Mouse (Mus musculus) hindbrain, embryonic 10.5 days (tissue): ENCODE measurements at regions not wholly inside any gene's neighbourhood (a gene's known extent, or its start where the extent isn't known, plus 50 kb on each side); places are given as distances from the start of the nearest gene placed in this dataset.
"Not testable (repeated sequence)": the region's sequence is repeated elsewhere in the genome, so short reads cannot be mapped to it uniquely, and the experiment has no call there.

ENCODE experiments used
- DNase-seq: peaks from one replicate; pipeline ENCODE4 v3.0.0-alpha.2; 2017; ENCODE audit warnings: low spot score
- H3K27ac ChIP-seq: fragments of 300-500 bp; sonication (generic); 2 replicates; pipeline ENCODE4 v1.5.1; 2016; ENCODE audit warnings: mild to moderate bottlenecking, moderate library complexity
- H3K27me3 ChIP-seq: fragments of 300-500 bp; sonication (generic); 2 replicates; pipeline ENCODE4 v1.6.1; 2016; ENCODE audit warnings: mild to moderate bottlenecking; ENCODE audit not compliant: poor library complexity, insufficient read depth, severe bottlenecking
- H3K36me3 ChIP-seq: fragments of 300-500 bp; sonication (generic); 2 replicates; pipeline ENCODE4 v1.6.1; 2016; ENCODE audit warnings: mild to moderate bottlenecking, moderate library complexity
- H3K4me1 ChIP-seq: fragments of 300-500 bp; sonication (generic); replicated peaks from 2 replicates; pipeline ENCODE4 v1.6.1; 2016; ENCODE audit warnings: mild to moderate bottlenecking
- H3K4me3 ChIP-seq: fragments of 300-500 bp; sonication (generic); 2 replicates; pipeline ENCODE4 v1.5.1; 2016; ENCODE audit warnings: mild to moderate bottlenecking, moderate library complexity
- H3K9me3 ChIP-seq: fragments of 300-500 bp; sonication (generic); 2 replicates; pipeline ENCODE4 v1.6.1; 2016; ENCODE audit warnings: mild to moderate bottlenecking, moderate library complexity
- WGBS: fragments of 180-500 bp; shearing (Covaris S2); methylation state at CpG from one replicate; pipeline ENCODE4 v1.1.7; 2016; 5-methylcytosine and 5-hydroxymethylcytosine counted together

- not testable (repeated sequence) for H3K27me3 ChIP-seq, H3K36me3 ChIP-seq, H3K4me1 ChIP-seq, H3K9me3 ChIP-seq
- 4% methylated on average over 50 of the region's 51 CpGs for WGBS
- H3K4me3 ChIP-seq: peak overlapping the region; percentile 43
- H3K27ac ChIP-seq: peak overlapping the region; percentile 62; the same call in 1 of the 2 replicates
- DNase-seq: peak; percentile 20
Observed at GRCm38 (mm10) chr4:146263038-146263685, 106.5 kb downstream of the Zfp600 start.

- H3K27me3 ChIP-seq, H3K4me1 ChIP-seq, H3K36me3 ChIP-seq, H3K27ac ChIP-seq, DNase-seq, H3K9me3 ChIP-seq: not testable (repeated sequence)
- peak overlapping the region; percentile 43; the same call in 1 of the 2 replicates for H3K4me3 ChIP-seq
- WGBS: 65% methylated on average over 3 of the region's 5 CpGs
Observed at GRCm38 (mm10) chr4:146263790-146264189, 107.2 kb downstream of the Zfp600 start.

GRCm38 (mm10) chr4:146270119-146270747, 113.6 kb downstream of the Zfp600 start:
- no CpG with 5 or more reads among the region's 14 CpGs for WGBS
- H3K36me3 ChIP-seq, H3K9me3 ChIP-seq, DNase-seq, H3K4me1 ChIP-seq, H3K4me3 ChIP-seq, H3K27ac ChIP-seq, H3K27me3 ChIP-seq: not testable (repeated sequence)
